Mouse (Mus musculus) embryonic facial prominence, embryonic 10.5 days (tissue): Measurements from ENCODE around the gene Pex11g. TPM values are rescaled to one million over a fixed set of nuclear protein-coding genes. Genes with fewer than 3 reads are reported as not detected.

Source experiments
- DNase-seq: peaks from one replicate; pipeline ENCODE4 v3.0.0-alpha.2; 2017; ENCODE audit warnings: low spot score
- H3K27ac ChIP-seq: fragments of 300-500 bp; sonication (generic); replicated peaks from 2 replicates; pipeline ENCODE4 v1.5.1; 2016; ENCODE audit warnings: mild to moderate bottlenecking
- H3K27me3 ChIP-seq: fragments of 300-500 bp; sonication (generic); replicated peaks from 2 replicates; pipeline ENCODE4 v1.6.1; 2016; ENCODE audit warnings: low read depth, mild to moderate bottlenecking; ENCODE audit not compliant: poor library complexity, severe bottlenecking
- H3K36me3 ChIP-seq: fragments of 300-500 bp; sonication (generic); replicated peaks from 2 replicates; pipeline ENCODE4 v1.6.1; 2016; ENCODE audit warnings: mild to moderate bottlenecking, moderate library complexity
- H3K4me1 ChIP-seq: fragments of 300-500 bp; sonication (generic); 2 replicates; pipeline ENCODE4 v1.6.1; 2016
- H3K4me3 ChIP-seq: fragments of 300-500 bp; sonication (generic); 2 replicates; pipeline ENCODE4 v1.5.1; 2016; ENCODE audit warnings: mild to moderate bottlenecking, moderate library complexity
- H3K9me3 ChIP-seq: fragments of 300-500 bp; sonication (generic); 2 replicates; pipeline ENCODE4 v1.6.1; 2016; ENCODE audit warnings: mild to moderate bottlenecking
- WGBS: fragments of 180-500 bp; shearing (Covaris S2); methylation state at CpG from one replicate; pipeline ENCODE4 v1.1.7; 2016; 5-methylcytosine and 5-hydroxymethylcytosine counted together
- polyA plus RNA-seq: library from polyadenylated mRNA; unstranded; fragments of >200 nt; fragmentation: Nextera tagmentation; extraction: Ambion mirVana; gene quantifications from 2 replicates; pipeline ENCODE4 v1.2.1, GENCODE M21; 2016

Gene Pex11g
- polyA plus RNA-seq = 4.1 and 4.8 TPM in 2 replicates

DNA sequence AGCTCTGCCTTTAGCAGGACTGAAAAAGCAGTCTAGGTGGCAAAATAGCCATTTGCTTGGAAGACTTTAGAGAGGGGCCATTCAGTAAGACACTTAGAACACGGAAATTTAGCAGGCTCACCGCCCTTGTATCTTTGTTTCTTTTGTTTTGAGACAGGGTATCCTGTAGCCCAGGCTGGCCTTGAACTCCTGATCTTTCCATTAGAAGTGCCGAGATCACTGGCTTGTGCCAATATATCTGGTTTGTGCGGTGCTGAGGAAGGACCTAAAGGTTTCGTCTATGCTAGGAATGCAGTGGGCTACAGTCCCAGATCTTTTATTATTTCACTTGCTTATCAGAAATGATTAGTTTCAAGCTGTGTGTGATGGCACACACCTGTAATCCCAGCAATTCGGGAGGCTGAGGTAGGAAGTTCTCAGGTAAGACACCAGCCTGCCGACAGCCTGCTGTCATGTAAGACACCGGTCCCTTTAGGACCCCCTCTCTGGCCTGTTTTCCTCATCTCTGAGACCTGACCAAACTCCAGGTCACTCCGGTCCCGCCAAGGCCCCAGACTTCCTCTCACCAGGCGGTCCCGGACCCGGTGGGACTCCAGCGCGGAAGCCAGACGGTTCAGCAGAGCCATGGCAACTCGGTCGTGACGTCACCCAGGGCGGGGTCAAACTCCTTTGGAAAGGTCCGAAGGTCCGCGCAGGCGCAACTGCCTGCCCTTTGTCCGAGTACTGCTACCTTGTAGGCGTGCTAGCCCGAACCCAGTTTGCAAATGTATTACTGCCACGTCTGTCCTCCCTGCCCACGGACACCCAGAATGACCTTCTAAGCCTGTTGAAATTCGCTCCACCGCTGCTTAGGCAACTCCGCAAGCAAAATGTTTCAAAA, at the start of gene Pex11g:
TSS of gene Pex11g (minus strand) at position 675 of the 880 bp plus-strand sequence.
- H3K9me3 ChIP-seq = no peaks in the 10 kb centered on the region
- H3K27me3 ChIP-seq = no peaks in the 10 kb centered on the region
- 8% methylated on average over 32 of the region's 32 CpGs for WGBS

DNA sequence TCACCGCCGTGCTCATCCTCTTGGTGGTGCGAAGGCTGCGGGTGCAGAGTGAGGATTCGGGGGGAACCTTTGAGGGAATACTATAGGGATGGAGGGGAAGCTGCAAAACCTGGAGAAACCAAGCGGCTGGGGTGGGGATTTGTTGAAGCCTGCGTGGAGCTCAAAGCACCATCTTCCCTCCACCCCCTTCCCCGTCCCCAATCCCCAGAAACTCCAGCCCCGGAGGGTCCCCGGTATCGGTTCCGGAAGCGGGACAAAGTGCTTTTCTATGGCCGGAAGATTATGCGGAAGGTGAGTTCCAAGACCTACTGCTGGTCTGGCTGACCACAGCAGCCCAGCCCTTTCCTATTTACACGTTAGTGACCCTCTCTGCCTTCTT, 49.6 kb upstream of the Pex11g start:
- 10% methylated on average over 16 of the region's 16 CpGs for WGBS
- DNase-seq = no peak
- Histone ChIP-seq H3K27ac (peak overlapping the region; percentile 81), H3K9me3 (no peaks in the 10 kb centered on the region), H3K4me3 (peak overlapping the region; percentile 70), H3K4me1 (peaks cover 22% of the 10 kb centered on the region), H3K36me3 (peaks cover 35% of the 10 kb centered on the region), H3K27me3 (no peaks in the 10 kb centered on the region)

More for the DNA sequence above, at the start of gene Pex11g:
- peak within 1 kb of the TSS; percentile 94 for H3K27ac ChIP-seq
- H3K36me3 ChIP-seq = no peaks in the 10 kb centered on the region
- peak within 1 kb of the TSS; percentile 58 for H3K4me3 ChIP-seq
- H3K4me1 ChIP-seq = peaks cover 9% of the 10 kb centered on the region
- peak; percentile 98 for DNase-seq

DNA sequence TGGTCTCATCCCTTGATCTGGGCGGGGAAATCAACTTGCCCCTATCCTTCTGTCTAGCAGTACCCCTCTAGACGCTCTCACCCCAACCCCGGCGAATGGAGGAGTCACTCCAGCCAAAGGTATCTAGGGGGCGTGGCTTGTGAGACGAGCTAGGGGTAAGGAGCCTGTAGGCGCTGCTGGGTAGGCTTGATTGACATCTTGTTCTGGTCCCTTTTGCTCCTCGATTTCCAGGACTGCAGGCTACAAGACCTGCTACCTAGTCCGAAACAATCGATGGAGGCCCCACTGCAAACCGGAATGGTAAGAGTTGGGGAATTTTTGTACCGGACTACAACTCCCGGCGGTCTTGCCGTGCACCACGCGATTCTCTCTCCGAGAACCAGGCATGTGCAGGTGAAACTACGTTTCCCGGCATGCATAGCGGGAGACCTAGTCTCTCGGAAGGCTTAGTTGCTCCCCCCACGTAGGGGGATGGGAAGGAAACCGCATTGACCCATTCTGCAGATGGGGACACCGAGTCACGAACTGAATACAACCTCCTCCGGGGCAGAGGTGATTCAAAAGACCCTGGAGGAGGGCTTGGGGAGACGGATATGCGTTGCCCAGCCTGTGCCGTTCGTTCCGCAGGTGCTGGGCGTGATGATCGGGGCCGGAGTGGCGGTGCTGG, 49.1 kb upstream of the Pex11g start:
- peak overlapping the region; percentile 70 for H3K4me3 ChIP-seq
- peaks cover 35% of the 10 kb centered on the region for H3K36me3 ChIP-seq
- peak; percentile 91 for DNase-seq
- H3K27me3 ChIP-seq = no peaks in the 10 kb centered on the region
- peak overlapping the region; percentile 81 for H3K27ac ChIP-seq
- WGBS = 2% methylated on average over 36 of the region's 36 CpGs
- H3K9me3 ChIP-seq = no peaks in the 10 kb centered on the region
- H3K4me1 ChIP-seq = peaks cover 22% of the 10 kb centered on the region

DNA sequence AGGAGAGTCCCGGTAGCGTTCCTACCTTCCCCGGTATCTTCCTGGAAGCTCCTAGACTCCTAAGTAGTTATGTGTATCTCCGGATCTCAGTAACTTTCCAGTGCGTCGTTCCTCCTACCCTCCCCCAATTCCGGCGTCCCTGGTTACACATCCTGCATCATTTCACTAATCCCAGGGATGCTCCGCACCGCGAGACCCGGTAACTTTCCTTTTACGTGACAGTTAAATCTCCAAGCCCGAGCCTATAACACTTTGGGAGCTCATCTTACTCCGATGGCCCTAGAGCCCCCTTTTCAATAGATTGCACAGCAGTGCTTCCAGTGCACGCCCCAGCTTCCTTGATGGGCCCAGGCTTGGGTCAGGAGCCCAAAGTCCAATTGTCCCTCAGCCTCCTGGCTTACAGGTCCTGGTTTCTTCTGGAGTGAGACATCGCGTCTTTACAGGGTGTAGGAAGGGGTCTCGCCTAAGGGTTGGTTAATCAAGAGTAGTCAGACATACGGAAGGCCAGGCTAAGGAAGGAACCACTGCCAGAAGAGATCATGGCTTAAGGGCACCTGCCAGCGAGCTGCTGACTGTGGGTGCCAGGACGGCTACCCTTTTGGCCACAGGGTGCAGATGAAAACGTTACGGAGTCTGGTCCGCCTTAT, 48.4 kb upstream of the Pex11g start:
- WGBS = under 1% methylated on average over 25 of the region's 25 CpGs
- peak; percentile 68 for DNase-seq
- H3K27ac ChIP-seq = peak overlapping the region; percentile 81

DNA sequence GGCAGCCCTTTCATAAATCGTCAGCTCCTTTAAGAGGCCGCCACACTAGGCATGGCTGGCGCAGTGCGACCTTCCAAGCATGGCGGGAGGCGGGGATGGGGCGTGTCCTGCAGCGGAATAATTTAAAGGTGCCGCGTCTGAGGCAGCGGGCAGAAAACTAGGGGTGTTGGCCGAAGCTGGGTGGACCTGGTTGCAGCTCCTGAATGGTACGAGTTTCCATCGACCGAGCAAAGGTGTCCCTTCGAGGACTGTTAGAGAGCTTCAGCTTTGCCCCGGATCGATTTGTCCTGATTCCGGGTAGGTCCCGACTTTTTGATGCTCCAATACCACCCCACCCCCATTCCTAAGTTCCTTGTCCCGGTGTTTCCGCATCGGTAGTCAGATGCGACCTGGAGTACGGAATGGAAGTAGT, 47.8 kb upstream of the Pex11g start, which contains the start of gene Pnpla6:
TSS of gene Pnpla6 (plus strand) at position 125 of the 412 bp plus-strand sequence.
- Histone ChIP-seq H3K27ac (peak within 1 kb of the TSS; percentile 81), H3K27me3 (no peaks in the 10 kb centered on the region), H3K4me3 (peak within 1 kb of the TSS; percentile 70), H3K36me3 (peaks cover 43% of the 10 kb centered on the region), H3K4me1 (peaks cover 22% of the 10 kb centered on the region), H3K9me3 (no peaks in the 10 kb centered on the region)
- DNase-seq = peak; percentile 91
- under 1% methylated on average over 25 of the region's 25 CpGs for WGBS

More for the DNA sequence above, 48.4 kb upstream of the Pex11g start:
- Histone ChIP-seq H3K4me1 (peaks cover 22% of the 10 kb centered on the region), H3K9me3 (no peaks in the 10 kb centered on the region), H3K27me3 (no peaks in the 10 kb centered on the region), H3K36me3 (peaks cover 37% of the 10 kb centered on the region), H3K4me3 (peak overlapping the region; percentile 70)

DNA sequence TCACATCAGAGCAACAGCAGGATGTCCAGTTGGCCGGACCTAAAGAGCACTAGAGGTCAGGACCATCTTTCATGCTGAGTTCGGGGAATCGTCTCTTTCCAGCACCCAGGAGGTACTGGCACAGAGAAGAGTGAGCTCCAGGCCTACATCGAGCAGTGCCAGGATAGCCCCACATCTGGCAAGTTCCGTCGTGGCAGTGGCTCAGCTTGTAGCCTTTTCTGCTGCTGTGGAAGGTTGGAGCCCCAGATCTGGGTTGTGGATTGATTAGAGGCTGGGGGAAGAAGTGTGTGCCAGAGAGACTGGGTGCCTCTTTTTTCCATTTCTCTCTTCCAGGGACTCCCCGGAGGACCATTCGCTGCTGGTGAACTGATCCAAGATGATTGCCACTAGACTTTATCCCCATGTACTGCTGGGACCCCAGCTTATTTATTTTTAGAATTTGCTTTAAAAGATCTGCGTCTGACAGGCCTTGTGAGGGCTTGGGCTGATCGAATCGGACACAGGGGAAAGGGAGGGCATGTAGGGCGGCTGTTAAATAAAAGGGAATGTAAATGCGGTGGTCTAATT, 47.3 kb upstream of the Pex11g start:
- peak overlapping the region; percentile 70 for H3K4me3 ChIP-seq
- peaks cover 48% of the 10 kb centered on the region for H3K36me3 ChIP-seq
- no peaks in the 10 kb centered on the region for H3K9me3 ChIP-seq
- H3K27me3 ChIP-seq = no peaks in the 10 kb centered on the region
- peak overlapping the region; percentile 81 for H3K27ac ChIP-seq
- peaks cover 22% of the 10 kb centered on the region for H3K4me1 ChIP-seq
- DNase-seq = no peak
- WGBS = 35% methylated on average over 13 of the region's 13 CpGs

DNA sequence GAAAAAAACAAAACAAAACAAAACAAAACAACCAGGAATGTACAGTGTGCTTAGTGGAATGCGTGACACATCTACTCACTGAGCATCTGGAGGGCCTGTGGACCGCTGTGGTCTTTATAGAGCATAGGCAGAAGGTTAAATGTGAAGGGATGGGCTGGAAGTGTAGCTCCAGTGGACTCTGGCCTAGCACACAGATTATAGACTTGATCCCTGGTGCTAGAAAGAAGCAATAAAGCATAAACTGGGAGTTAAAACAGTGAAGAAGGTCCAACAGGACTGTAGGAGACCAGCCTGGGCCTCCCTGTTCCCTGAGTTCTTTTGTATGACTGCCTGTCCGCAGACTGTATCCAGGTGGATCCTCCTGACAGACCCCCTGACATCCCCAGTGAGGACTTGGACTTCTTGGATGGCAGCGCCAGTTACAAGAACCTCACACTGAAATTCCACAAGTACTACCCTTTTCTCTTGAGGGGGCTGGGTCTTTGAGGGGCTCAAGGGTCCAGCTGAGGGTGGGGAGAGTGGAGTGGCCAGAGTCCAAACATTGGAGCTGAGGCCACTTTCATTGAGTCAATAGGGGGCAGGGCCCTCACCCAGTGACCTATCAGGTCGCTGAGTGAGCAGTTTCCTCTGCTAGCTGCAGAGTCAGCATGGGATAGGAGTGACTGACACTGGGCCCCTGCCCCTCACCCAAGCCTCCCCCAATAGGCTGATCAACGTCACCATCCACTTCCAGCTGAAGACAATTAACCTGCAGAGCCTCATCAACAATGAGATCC, 40.7 kb upstream of the Pex11g start:
- Histone ChIP-seq H3K9me3 (no peaks in the 10 kb centered on the region), H3K4me3 (no peak overlapping the region), H3K4me1 (no peaks in the 10 kb centered on the region), H3K36me3 (peaks cover 80% of the 10 kb centered on the region), H3K27me3 (no peaks in the 10 kb centered on the region), H3K27ac (no peak overlapping the region)
- 86% methylated on average over 6 of the region's 6 CpGs for WGBS
- DNase-seq = no peak

DNA sequence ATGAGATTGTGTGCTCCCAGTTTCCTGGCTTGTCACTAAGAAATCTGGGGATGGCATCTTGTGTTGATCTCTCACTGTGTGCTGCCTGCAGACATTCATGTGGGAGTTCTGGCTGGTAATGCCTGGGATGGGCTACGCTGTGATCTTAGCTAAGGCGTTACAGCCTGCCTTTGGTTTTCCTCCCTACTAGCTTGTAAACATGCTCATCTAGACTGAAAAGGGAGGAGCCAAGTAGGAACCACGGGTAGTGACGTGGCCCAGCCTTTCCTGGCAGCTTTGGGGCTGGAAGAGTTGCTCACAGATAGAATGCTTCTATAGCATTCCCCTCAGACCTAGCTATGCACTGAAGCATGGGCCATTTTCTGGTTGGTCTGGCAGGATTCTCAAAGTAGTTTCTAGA, 34.7 kb upstream of the Pex11g start:
- H3K27me3 ChIP-seq = no peaks in the 10 kb centered on the region
- H3K9me3 ChIP-seq = no peaks in the 10 kb centered on the region
- H3K36me3 ChIP-seq = peaks cover 37% of the 10 kb centered on the region
- H3K27ac ChIP-seq = no peak overlapping the region
- 0 out of 2 replicates have a peak overlapping the region, but pooled peaks have one; percentile 11 for H3K4me3 ChIP-seq
- no peak for DNase-seq
- WGBS = 71% methylated on average over 4 of the region's 4 CpGs
- peaks cover 19% of the 10 kb centered on the region for H3K4me1 ChIP-seq

DNA sequence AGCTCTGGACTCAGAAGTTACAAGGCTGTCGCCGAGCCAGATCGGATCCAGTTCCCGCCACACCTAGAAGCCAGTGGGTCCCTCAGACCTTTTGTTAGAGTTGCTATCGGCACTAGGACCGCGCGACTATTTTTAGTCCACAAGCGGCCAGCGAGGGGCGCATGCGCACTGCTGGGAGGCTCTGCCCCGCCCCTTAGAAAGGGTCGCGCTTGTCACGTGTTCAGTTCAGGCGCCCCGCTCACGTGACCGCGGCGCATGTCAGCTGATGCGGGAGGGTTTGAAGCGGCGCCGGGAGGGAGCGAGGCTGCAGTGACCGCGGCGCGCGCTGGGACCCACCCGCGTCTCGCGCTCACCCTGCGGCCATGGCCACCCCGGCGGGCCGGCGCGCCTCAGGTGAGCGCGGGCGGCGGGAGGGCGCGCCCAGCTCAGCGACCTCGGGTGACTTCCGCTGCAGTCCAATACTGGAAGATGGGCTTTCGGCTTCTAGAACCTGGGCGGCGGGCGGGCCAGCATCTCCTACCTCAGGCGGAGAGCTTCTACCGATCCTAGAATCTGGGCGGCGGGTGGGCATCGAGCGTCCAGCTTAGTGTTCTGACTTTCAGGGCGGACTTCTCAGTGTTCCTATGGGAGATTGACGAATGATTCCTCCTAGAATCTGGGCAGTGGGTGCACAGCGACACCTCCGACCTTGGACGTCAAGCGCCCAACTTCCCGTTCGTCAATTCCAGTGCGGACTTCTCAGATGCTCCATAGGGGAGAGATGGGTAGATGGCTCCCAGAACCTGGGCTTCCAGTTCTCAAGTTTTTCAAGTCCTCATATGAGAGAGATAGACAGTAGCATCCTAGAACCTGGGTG, 33.0 kb upstream of the Pex11g start, which contains the start of gene Mcoln1:
TSS of gene Mcoln1 (plus strand) at position 223 of the 856 bp plus-strand sequence.
- peaks cover 13% of the 10 kb centered on the region for H3K9me3 ChIP-seq
- peak within 1 kb of the TSS; percentile 94 for H3K27ac ChIP-seq
- H3K4me3 ChIP-seq = peak within 1 kb of the TSS; percentile 85
- H3K36me3 ChIP-seq = peaks cover 37% of the 10 kb centered on the region
- DNase-seq = peak; percentile 98
- H3K27me3 ChIP-seq = no peaks in the 10 kb centered on the region
- peaks cover 21% of the 10 kb centered on the region for H3K4me1 ChIP-seq
- WGBS = under 1% methylated on average over 70 of the region's 70 CpGs

DNA sequence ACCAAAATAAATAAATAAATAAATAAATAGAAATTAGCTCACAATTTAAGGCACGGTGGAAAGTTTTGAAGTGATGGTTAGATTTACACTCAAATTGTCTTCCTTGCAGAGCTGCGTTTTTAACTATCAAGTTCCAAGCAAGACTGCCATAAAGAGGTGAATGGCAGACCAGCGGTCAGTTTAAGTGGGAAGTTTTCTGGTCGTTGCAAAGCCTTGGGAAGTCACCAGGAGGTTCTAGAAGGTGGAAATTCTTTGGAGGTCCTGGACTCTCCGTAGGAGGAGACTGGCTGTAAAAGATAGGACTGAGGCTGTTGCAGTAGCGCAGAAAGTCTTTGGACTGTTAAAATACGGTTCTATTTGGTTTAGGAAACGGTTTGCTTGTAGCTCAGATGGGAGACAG, 32.3 kb upstream of the Pex11g start:
- Histone ChIP-seq H3K4me1 (peaks cover 21% of the 10 kb centered on the region), H3K4me3 (peak overlapping the region; percentile 85), H3K27me3 (no peaks in the 10 kb centered on the region), H3K27ac (peak overlapping the region; percentile 94), H3K36me3 (peaks cover 43% of the 10 kb centered on the region), H3K9me3 (peaks cover 20% of the 10 kb centered on the region)
- no peak for DNase-seq
- 8% methylated on average over 8 of the region's 8 CpGs for WGBS

DNA sequence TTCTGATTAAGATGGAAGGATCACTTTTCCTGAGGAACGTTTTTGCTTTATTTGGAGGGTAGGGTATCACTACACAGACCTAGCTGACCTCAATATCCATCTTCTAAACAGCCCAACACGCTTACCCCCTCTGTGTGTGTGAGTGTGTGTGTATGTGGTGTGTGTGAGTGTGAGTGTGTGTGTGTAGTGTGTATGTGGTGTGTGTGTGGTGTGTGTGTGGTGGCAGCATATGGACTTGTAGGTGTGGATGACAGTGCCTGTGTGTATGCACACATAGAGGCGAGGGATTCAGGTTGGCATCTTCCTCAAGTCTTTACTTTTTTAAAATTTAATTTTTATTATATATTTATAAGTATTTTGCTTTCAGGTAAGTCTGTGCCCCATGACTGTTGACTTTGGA, 31.1 kb upstream of the Pex11g start:
- Histone ChIP-seq H3K4me3 (no peak overlapping the region), H3K4me1 (peaks cover 30% of the 10 kb centered on the region), H3K27me3 (no peaks in the 10 kb centered on the region), H3K36me3 (peaks cover 47% of the 10 kb centered on the region), H3K9me3 (peaks cover 24% of the 10 kb centered on the region), H3K27ac (no peak overlapping the region)
- DNase-seq = no peak
- 88% methylated on average over 3 of the region's 3 CpGs for WGBS
